Mouse (Mus musculus) C2C12 (cell line): ENCODE results near the gene D730048I06Rik. TPM values are rescaled to one million over a fixed set of nuclear protein-coding genes. Genes with fewer than 3 reads are reported as not detected.
"Not testable (repeated sequence)": the region's sequence is repeated elsewhere in the genome, so short reads cannot be mapped to it uniquely, and the experiment has no call there.

Experiments
- H3K27me3 ChIP-seq: one replicate; pipeline ENCODE4 v1.6.1; 2011; ENCODE audit not compliant: control insufficient read depth, insufficient read depth, insufficient read length
- H3K36me3 ChIP-seq: one replicate; pipeline ENCODE4 v1.6.1; 2011; ENCODE audit not compliant: control insufficient read depth, insufficient read depth
- H3K4me3 ChIP-seq: one replicate; pipeline ENCODE4 v1.5.1; 2011; ENCODE audit warnings: mild to moderate bottlenecking, control low read depth; ENCODE audit not compliant: poor library complexity, insufficient read depth, severe bottlenecking
- H3K79me2 ChIP-seq: one replicate; pipeline ENCODE4 v1.6.1; 2011; ENCODE audit not compliant: control insufficient read depth, insufficient read depth
- H3K79me3 ChIP-seq: one replicate; pipeline ENCODE4 v1.6.1; 2011; ENCODE audit warnings: low read depth, control low read depth
- H3ac ChIP-seq: one replicate; pipeline ENCODE3; 2011; ENCODE audit warnings: low read depth; ENCODE audit not compliant: control insufficient read depth, insufficient read length
- CEBPB ChIP-seq: IDR thresholded peaks from one replicate; pipeline ENCODE4 v1.6.1; 2011; ENCODE audit warnings: low read depth, mild to moderate bottlenecking, control low read depth, moderate library complexity
- CTCF ChIP-seq: IDR thresholded peaks from one replicate; pipeline ENCODE4 v1.5.1; 2011; ENCODE audit not compliant: control insufficient read depth, insufficient read depth, insufficient read length
- FOSL1 ChIP-seq: IDR thresholded peaks from one replicate; pipeline ENCODE4 v1.8.0; 2011; ENCODE audit warnings: mild to moderate bottlenecking, low read length; ENCODE audit not compliant: poor library complexity, insufficient read depth, severe bottlenecking
- MAX ChIP-seq: IDR thresholded peaks from one replicate; pipeline ENCODE4 v1.6.1; 2011; ENCODE audit warnings: mild to moderate bottlenecking, control low read depth
- MYOD1 ChIP-seq: IDR thresholded peaks from one replicate; pipeline ENCODE4 v1.6.1; 2011; ENCODE audit warnings: low read depth; ENCODE audit not compliant: control insufficient read depth, insufficient read length
- MYOG ChIP-seq: IDR thresholded peaks from one replicate; pipeline ENCODE4 v1.6.1; 2011; ENCODE audit not compliant: control insufficient read depth, insufficient read length; ENCODE audit errors: extremely low read depth
- USF1 ChIP-seq: IDR thresholded peaks from one replicate; pipeline ENCODE4 v1.6.1; 2011; ENCODE audit warnings: low read depth, mild to moderate bottlenecking, control low read depth, moderate library complexity
- long read RNA-seq, 2 experiments: library from polyadenylated mRNA; unstranded; transcript quantifications; one replicate each; pipeline ENCODE4 v2.0.0; 2019 to 2020
- polyA plus RNA-seq: library from polyadenylated mRNA; unstranded; fragments of >200 nt; fragmentation: generic; extraction: Trizol; gene quantifications from one replicate; pipeline ENCODE4 v1.2.1, GENCODE M21; 2012; ENCODE audit warnings: missing spikeins

The D730048I06Rik gene
- polyA plus RNA-seq = not detected
- long read RNA-seq, experiment 1 = 0 reads
- long read RNA-seq, experiment 2 = 0 reads

GRCm38 (mm10) chr9:35790001-35790400 lies at the start of gene D730048I06Rik, which contains the start of gene Gm27235:
TSS of gene D730048I06Rik (minus strand) at chr9:35790112.
TSS of gene Gm27235 (minus strand) at chr9:35790101.
- TF ChIP-seq MYOD1 = no peak
- TF ChIP-seq CTCF = no peak
- no peak for TF ChIP-seq USF1
- TF ChIP-seq MYOG = no peak
- no peak for TF ChIP-seq MAX
- TF ChIP-seq FOSL1 = no peak
- TF ChIP-seq CEBPB = no peak
- H3ac ChIP-seq = no peak within 1 kb of the TSS
- no peaks in the 10 kb centered on the region for H3K27me3 ChIP-seq
- no peaks in the 10 kb centered on the region for H3K36me3 ChIP-seq
- H3K79me2 ChIP-seq = no peaks in the 10 kb centered on the region
- no peaks in the 10 kb centered on the region for H3K79me3 ChIP-seq
- no peak within 1 kb of the TSS for H3K4me3 ChIP-seq

GRCm38 (mm10) chr9:35817881-35818280 lies 28.0 kb upstream of the D730048I06Rik start:
- H3ac ChIP-seq, H3K79me3 ChIP-seq, H3K4me3 ChIP-seq, H3K27me3 ChIP-seq, H3K79me2 ChIP-seq, H3K36me3 ChIP-seq: not testable (repeated sequence)

DNA sequence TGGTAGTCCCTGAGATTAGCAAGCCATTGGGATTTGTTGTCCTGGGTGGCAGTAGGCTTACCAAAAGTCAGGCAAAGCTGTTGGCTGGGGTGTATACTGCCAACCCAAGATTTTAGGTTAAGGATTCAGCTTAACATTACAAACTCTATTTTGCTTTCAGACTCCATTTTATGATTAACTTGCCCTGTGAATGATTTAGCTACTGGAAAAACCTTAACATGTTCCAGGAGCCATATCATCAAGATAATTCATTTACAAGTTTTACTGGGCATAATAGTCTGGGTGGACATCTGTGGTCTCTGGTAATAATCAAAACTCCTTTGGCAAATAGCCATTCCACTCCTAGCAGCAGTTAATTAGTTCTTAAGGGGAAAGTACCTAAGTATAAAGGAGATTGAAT lies 8.2 kb upstream of the D730048I06Rik start:
- H3K79me2 ChIP-seq = no peaks in the 10 kb centered on the region
- TF ChIP-seq USF1 = no peak
- no peak for TF ChIP-seq MYOD1
- TF ChIP-seq MAX = no peak
- TF ChIP-seq CTCF = no peak
- TF ChIP-seq MYOG = no peak
- no peak for TF ChIP-seq CEBPB
- no peak for TF ChIP-seq FOSL1

GRCm38 (mm10) chr9:35778009-35778408 lies 11.9 kb downstream of the D730048I06Rik start, which contains the start of gene Gm17727:
TSS of gene Gm17727 (minus strand) at chr9:35778109.
- H3K79me2 ChIP-seq = no peaks in the 10 kb centered on the region
- H3K79me3 ChIP-seq = no peaks in the 10 kb centered on the region
- no peak within 1 kb of the TSS for H3K4me3 ChIP-seq
- H3K36me3 ChIP-seq = no peaks in the 10 kb centered on the region
- H3K27me3 ChIP-seq = no peaks in the 10 kb centered on the region
- H3ac ChIP-seq = no peak within 1 kb of the TSS
- TF ChIP-seq MYOD1 (no peak), FOSL1 (no peak), MYOG (no peak), CEBPB (no peak), USF1 (no peak), MAX (no peak), CTCF (no peak)

More for the DNA sequence above, 8.2 kb upstream of the D730048I06Rik start:
- no peaks in the 10 kb centered on the region for H3K27me3 ChIP-seq
- no peak overlapping the region for H3K4me3 ChIP-seq
- H3K36me3 ChIP-seq = no peaks in the 10 kb centered on the region
- H3ac ChIP-seq = no peak overlapping the region
- no peaks in the 10 kb centered on the region for H3K79me3 ChIP-seq

- Histone ChIP-seq H3K79me2 (no peaks in the 10 kb centered on the region), H3K36me3 (no peaks in the 10 kb centered on the region), H3K79me3 (no peaks in the 10 kb centered on the region), H3K4me3 (no peak overlapping the region), H3ac (no peak overlapping the region), H3K27me3 (no peaks in the 10 kb centered on the region)
- TF ChIP-seq FOSL1 = no peak
- no peak for TF ChIP-seq CTCF
- TF ChIP-seq USF1 = no peak
- TF ChIP-seq MYOG = no peak
- TF ChIP-seq CEBPB = no peak
- no peak for TF ChIP-seq MAX
- no peak for TF ChIP-seq MYOD1
Measured at GRCm38 (mm10) chr9:35756843-35757242, 33.1 kb downstream of the D730048I06Rik start.

GRCm38 (mm10) chr9:35740749-35741148 lies 49.2 kb downstream of the D730048I06Rik start, which contains the start of gene Gm17677:
TSS of gene Gm17677 (plus strand) at chr9:35741049.
- Histone ChIP-seq H3K27me3 (no peaks in the 10 kb centered on the region), H3ac (no peak within 1 kb of the TSS), H3K79me3 (no peaks in the 10 kb centered on the region), H3K36me3 (no peaks in the 10 kb centered on the region), H3K79me2 (no peaks in the 10 kb centered on the region), H3K4me3 (no peak within 1 kb of the TSS)
- TF ChIP-seq USF1 (no peak), MAX (no peak), FOSL1 (no peak), MYOG (no peak), MYOD1 (no peak)

Other genes starting within 250 kb of the D730048I06Rik start
- under 0.01 TPM for gene Ddx25, start 231.6 kb downstream of the D730048I06Rik start, polyA plus RNA-seq
- gene Pus3, start 231.5 kb downstream of the D730048I06Rik start, polyA plus RNA-seq = 3.1 TPM
- gene Pate2, start 219.8 kb downstream of the D730048I06Rik start, polyA plus RNA-seq = 0.34 TPM
- 5.8 TPM for gene Hyls1, start 219.7 kb downstream of the D730048I06Rik start, polyA plus RNA-seq
- not detected for gene Pate4, start 178.2 kb downstream of the D730048I06Rik start, polyA plus RNA-seq
- gene Pate3, start 141.9 kb downstream of the D730048I06Rik start, polyA plus RNA-seq = not detected
- 0.11 TPM for gene Pate1, start 102.7 kb downstream of the D730048I06Rik start, polyA plus RNA-seq
- not detected for gene Gm17677, start 49.1 kb downstream of the D730048I06Rik start, polyA plus RNA-seq
- not detected for gene Gm17727, start 12.0 kb downstream of the D730048I06Rik start, polyA plus RNA-seq
- not detected for gene Gm27235, start within 50 bp of the D730048I06Rik start, polyA plus RNA-seq
- not detected for gene 9230110F15Rik, start 54.0 kb upstream of the D730048I06Rik start, polyA plus RNA-seq
- not detected for gene 9230113P08Rik, start 118.3 kb upstream of the D730048I06Rik start, polyA plus RNA-seq